Mouse (Mus musculus): Measurements from ENCODE around the gene Ntng2. TPM values are rescaled to one million over a fixed set of nuclear protein-coding genes. Genes with fewer than 3 reads are reported as not detected.
A peak's percentile ranks its signal among the peaks of the same experiment; 100 is the strongest.

Ntng2 gene
- total RNA-seq, 1 experiment from 2014 or later: 18.9 TPM

DNA sequence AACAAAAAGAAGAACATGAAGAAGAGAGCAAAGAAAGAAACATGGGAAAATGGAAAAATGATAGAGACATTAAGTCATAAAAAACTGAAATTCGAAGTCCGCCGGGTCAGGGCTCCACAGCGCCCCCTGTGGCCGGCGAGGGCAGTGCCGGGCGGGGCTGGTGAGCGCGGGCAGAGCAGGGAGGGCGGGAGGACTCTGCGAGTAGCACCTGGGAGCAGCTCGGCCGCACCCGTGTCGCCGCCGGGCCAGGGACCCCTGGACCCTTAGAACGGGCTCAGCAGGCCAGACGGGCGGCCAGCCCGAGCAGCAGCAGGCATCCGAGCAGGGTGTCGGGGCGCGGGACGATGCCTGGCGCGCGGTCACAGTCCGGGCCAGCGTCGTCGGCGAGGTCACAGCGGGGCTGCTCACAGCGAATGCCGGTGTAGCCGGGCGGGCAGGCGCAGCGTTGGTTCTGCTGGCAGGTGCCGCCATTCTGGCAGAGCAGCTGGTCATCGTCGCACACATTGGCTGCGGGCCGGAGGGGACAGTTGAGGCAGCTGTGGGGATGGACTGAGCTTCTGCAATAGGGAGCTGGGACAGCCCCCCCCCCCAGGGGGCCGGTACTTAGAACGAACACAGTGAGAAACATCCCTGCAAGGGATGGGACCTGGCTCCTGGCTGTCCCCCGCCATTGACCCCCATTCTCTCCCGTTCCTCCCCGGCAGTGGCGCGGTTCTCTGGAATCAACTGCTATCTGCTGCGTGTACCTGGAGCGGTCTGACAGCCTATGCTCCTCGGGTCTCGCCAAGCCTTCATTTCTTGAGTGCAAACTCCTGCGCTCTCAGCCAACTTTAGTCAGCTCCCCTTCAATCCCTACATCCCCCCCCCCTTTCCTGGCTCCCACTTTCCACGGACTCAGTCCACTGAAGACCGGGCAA lies 58.0 kb downstream of the Ntng2 start:
- ATAC-seq (ENCODE audit: extremely low read depth, insufficient number of reproducible peaks, low FRiP score, poor library complexity, severe bottlenecking): peak; percentile 28; the same call in 1 of the 2 replicates

DNA sequence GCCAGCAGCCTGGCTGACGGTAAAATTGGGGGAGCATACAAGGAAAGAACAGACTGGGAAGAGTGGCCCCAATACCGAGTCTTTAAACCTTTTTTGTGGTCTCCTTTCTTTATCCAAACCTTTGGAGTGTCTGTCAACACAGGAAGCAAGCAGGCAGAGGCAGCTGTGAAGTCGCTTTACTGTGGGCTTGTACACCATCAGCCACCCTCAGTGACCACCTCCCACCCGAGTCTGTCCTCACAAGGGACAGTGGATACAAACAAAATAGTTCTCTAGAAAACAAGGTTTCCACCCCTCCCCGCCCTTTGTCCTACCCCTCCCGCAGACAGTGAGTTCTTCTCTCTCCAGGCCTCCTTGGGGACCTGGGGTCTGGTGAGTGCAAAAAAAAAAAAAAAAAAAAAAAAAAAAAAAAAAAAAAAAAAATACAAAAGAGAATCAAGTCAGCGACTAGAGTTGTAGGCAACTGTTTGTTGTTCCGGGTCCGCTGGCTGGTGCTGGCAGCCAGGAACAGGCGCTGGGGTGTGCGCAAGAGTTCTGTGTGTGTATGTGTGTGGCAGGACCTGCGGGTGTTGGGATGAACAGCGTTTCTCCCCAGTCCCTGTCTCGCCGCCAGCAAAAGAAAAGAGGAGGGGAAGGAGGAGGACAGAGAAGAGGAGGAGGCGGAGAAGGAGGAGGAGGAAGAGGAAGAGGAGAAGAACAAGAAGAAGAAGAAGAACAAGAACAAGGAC lies 58.8 kb downstream of the Ntng2 start:
- ATAC-seq (ENCODE audit: extremely low read depth, insufficient number of reproducible peaks, low FRiP score, poor library complexity, severe bottlenecking): no peak

DNA sequence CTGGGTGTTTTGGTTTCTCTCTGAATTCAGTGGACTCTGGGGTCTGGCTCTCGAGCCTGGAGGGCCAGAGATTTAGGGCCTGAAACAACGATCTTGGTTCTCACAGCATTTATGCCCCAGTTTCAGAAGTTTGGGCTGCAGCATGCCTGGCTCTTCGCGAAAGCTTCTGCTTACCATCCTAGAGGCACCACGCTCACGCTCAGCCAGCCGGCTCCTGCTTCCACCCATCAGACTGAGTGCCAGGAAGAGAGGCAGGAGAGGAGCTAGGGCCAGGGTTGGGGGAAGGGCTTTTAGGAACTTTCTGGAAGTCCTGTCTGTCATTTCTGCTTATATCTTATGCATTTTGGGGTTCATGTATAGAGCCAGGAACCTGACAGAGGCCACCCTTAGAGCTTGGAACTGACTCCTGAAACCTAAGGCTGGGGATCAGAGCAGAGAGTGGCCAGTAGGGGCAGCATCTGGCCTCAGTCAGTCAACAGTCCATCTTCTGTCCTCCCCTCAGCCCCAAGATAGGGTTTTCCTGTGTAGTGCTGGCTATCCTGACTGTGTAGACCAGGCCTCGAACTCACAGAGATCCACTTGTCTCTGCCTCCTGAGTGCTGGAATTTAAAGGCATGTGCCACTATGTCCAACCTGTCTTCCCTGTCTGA lies 60.1 kb downstream of the Ntng2 start:
- ATAC-seq (ENCODE audit: extremely low read depth, insufficient number of reproducible peaks, low FRiP score, poor library complexity, severe bottlenecking): no peak

DNA sequence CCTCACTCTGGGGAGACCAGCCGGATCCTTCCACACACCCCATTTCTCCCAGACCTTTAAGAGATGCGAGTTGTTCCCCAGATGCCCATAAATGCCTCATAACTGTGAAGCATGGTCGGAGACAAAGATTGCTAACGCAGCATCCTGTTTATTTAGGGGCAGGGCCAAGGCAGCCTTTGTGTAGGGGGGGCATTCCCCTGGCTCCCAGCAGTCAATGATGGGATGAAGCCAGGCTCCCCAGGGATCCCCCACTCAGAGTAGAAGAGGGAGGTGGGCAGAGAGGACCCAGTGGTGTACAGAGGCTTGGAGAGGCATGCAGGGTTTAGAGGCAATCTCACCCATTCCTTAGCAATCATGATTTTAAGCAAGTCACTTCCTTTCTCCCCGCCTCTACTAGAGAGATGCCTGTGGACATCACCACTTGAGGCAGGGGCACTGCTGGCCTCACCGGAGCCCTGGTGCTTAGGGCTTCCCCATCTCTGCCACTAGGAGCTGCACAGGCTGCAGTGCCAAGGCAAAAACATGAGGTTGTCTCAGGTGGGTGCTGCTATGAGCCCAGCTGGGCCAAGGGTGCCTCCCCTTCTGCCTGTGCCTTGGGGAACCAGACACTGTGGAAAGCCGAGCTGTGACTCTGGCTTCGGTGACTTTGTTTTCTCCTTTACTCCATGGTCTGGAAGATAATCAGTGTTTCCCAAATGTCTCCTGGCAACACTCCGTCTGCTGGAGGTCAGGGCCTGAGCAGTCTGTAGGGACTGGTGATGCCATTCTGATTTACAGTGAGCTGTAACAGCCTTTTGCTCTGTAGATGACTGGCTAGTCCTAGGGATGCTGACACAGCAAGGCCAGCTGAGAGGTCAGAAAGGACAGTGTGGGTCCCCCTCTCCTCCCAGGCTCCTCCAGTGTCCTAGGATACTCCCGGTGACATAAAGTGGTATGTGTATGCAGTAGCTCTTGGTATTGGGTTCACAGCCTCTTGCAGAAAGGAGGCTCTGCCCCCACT lies 61.3 kb downstream of the Ntng2 start:
- peak; percentile 82 for ATAC-seq (ENCODE audit: extremely low read depth, insufficient number of reproducible peaks, low FRiP score, poor library complexity, severe bottlenecking)

GRCm38 (mm10) chr2:29190392-29190791 lies 62.4 kb downstream of the Ntng2 start:
- ATAC-seq (ENCODE audit: extremely low read depth, insufficient number of reproducible peaks, low FRiP score, poor library complexity, severe bottlenecking): no peak

DNA sequence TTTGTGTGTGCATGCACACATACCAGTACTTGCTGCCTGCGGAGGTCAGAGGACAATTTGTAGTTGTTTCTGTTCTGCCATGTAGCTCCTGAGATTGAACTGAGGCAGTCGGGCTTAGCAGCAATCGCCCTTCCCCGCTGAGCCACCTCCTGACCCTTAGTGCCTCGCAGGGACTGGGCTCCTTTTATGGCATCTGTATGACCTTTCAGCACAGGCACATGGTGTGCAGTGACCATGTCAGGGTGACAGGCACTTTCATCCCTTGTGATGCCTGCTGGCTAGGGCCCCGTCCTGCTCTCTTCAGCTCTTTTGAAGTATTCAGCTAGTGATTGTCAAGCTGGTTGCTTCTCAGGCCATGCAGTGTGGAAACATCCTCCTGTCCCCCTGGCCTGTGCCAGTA lies 66.6 kb downstream of the Ntng2 start:
- ATAC-seq (ENCODE audit: extremely low read depth, insufficient number of reproducible peaks, low FRiP score, poor library complexity, severe bottlenecking): no peak; the same call in 1 of the 2 replicates

DNA sequence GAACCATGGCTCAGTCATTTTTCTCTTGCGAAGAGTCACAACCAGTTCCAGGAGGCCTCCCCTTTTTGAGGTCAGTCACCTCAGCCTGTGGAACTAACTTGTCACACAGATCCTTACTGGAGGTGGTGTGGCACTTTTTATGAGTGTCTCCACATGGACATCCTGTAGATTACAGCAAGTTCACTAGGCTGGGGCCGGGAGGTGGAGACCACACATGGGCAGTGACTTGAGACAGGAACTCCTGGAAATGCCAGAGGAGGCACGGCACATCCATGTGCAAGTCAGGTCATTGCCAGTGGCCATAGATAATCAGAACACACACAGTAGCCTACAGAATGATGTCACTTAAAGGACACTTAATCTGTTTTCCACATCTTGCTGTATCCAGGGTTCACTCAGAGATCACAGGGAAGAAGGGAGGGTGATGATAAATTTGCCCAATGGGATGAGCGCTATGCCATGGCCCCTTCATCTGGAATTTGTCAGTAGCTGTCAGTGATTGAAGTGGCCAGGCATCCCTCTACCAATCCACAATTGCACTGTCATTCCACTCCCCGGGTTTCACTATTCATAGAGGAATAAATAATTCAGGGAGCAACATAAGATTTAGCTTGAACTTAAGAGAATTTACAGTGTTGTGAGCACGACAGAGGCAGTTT lies 69.4 kb downstream of the Ntng2 start:
- ATAC-seq (ENCODE audit: extremely low read depth, insufficient number of reproducible peaks, low FRiP score, poor library complexity, severe bottlenecking): no peak

DNA sequence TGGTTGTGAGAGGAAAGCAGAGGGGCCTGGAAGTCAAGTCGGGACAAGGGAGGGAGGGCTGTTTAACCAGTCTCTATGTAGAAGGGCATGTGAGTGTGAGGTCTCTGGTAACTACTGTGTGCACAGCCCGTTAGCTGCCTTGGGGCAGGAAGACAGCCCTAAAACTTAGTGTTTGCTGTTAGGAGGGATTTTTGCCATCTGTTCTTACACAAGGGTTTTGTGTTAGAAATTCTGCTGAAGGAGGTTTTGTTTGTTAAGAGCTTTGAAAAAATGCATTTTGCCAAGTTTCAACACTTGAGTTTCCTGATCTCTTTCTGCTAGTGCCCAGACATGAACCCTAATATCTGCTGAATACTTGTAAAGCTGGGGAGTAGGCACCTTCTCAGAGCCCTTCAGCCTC lies 71.7 kb downstream of the Ntng2 start:
- ATAC-seq (ENCODE audit: extremely low read depth, insufficient number of reproducible peaks, low FRiP score, poor library complexity, severe bottlenecking): no peak

DNA sequence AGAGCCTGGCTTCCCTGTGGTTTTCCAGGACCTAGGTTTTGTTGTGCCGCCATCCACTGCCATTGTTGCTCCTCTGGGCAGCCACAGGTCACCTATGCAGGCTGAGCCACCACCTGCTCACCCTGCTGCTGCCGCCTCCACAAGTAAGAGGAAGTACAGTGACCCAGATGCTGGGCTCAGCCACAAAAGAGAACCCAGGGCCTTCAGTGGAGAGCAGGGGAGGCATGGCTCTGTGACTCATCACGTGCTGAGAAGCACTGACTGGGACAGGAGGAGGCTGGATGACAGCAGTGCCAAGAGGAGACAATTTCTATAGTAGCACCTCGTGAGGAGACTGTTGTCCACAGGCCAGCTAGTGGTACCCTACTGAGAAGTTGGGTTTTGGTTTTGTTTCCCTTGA lies 73.0 kb downstream of the Ntng2 start:
- ATAC-seq (ENCODE audit: extremely low read depth, insufficient number of reproducible peaks, low FRiP score, poor library complexity, severe bottlenecking): peak; percentile 94

DNA sequence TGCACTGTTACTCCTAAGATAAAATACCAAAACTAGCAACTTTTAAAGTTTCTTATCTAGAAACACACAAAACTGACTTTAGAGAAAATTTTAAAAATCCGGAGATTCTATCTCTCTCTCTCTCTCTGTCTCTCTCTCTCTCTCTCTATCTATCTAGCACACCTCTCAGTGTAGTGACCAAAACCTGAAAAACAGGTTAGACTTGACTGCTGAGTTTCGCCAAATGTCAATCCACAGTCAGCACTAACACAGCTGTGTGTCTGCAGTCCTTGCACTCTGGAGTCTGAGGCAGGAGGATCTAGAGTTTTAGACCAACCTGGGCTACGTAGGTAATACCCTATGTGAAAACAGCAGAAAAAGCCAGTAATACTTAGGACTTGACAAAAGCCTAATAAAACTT lies 77.9 kb downstream of the Ntng2 start:
- ATAC-seq (ENCODE audit: extremely low read depth, insufficient number of reproducible peaks, low FRiP score, poor library complexity, severe bottlenecking): no peak

GRCm38 (mm10) chr2:29168067-29168466 lies 84.7 kb downstream of the Ntng2 start:
- ATAC-seq (ENCODE audit: extremely low read depth, insufficient number of reproducible peaks, low FRiP score, poor library complexity, severe bottlenecking): no peak

DNA sequence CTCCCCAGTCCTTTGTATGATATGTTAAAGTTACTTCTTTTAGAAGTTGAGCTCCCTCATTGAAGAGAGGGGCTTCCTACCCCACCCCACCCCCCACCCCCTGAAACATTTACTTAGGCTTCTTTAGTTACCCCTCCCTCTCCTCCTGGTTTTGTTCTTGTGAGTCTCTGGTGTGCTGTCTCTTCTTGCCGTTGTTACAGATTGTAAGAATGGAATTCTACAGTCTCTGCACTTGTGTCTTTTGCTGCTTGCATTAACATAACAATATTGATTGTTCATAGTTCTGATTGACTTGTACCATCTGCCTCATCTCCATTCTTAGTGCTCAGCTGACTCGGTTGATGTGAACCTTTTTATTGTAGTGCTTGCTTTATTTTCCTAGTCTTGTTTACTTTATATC lies 100.9 kb downstream of the Ntng2 start:
- ATAC-seq (ENCODE audit: extremely low read depth, insufficient number of reproducible peaks, low FRiP score, poor library complexity, severe bottlenecking): no peak

Other genes starting within 250 kb of the Ntng2 start
- not detected in 2 replicates for gene Cfap77, start 197.9 kb downstream of the Ntng2 start, total RNA-seq (2017)
- 37.6 and 42.9 TPM in 2 replicates for gene Ttf1, start 192.7 kb downstream of the Ntng2 start, total RNA-seq (2017)
- gene Setx, start 128.8 kb downstream of the Ntng2 start, total RNA-seq (2017): 158 and 205 TPM in 2 replicates
- 11.9 and 12.0 TPM in 2 replicates for gene Med27, start 93.8 kb upstream of the Ntng2 start, total RNA-seq (2017)

Measured in neutrophil, adult 5-6 weeks (primary cell).